Mouse (Mus musculus) kidney, adult 2 months (tissue): Measurements from ENCODE around the gene Rreb1.

Experiments used
- CTCF ChIP-seq: fragments of 200-500 bp; conservative IDR thresholded peaks from 2 replicates; pipeline ENCODE4 v1.5.1; 2011; ENCODE audit warnings: low read depth, mild to moderate bottlenecking, control low read depth, low read length, moderate library complexity, mixed read lengths; ENCODE audit not compliant: insufficient read depth, insufficient read length
- POLR2A ChIP-seq: fragments of 200-500 bp; IDR thresholded peaks from one replicate; pipeline ENCODE4 v1.6.1; 2011; ENCODE audit warnings: low read depth, low read length, control low read depth

DNA sequence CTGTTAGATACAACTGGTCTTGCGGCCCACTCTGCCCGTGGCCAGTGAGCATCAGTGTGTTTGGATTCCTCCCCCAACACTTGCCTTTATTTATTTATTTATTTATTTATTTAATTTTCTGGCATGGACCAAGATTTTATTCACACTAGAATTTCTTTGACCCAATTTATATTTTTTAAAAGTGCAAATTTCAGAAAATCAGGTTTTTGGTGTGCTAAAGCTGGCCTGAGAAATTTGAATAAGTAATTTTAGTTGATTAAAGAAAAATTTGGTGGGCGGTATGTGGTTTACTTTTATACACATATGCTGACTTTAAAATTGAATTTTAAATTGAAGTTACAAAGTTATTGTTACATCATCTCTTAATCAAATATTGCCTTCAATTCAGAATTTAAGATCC, 82.0 kb downstream of the Rreb1 start:
- TF ChIP-seq CTCF (no peak), POLR2A (no peak)
